Mouse (Mus musculus): Measurements from ENCODE around the gene Arhgap19.

- TF ChIP-seq CTCF (conservative IDR thresholded peaks at IDR 0.05; ENCODE audit: low read length) (no peak), POU5F1 (IDR thresholded peaks at IDR 0.05; ENCODE audit: borderline replicate concordance, low read length) (no peak), NANOG (IDR thresholded peaks at IDR 0.05; ENCODE audit: borderline replicate concordance, low read length) (no peak)
These were observed at the start of gene Arhgap19 for GRCm38 (mm10) chr19:41801742-41802369.
